Mouse (Mus musculus) intestine, embryonic 14.5 days (tissue): ENCODE results near the gene Rfxank. TPM values are rescaled to one million over a fixed set of nuclear protein-coding genes. Genes with fewer than 3 reads are reported as not detected.
A peak's percentile ranks its signal among the peaks of the same experiment; 100 is the strongest.

Experiments used
- ATAC-seq: fragments of 200-750 bp; cut with Nextera tagmentation; replicated peaks from 2 replicates; pipeline ENCODE4 v1.8.0; 2017; ENCODE audit warnings: low read depth, moderate number of reproducible peaks, moderate TSS enrichment, moderate library complexity; ENCODE audit not compliant: low FRiP score, low TSS enrichment
- DNase-seq: peaks from one replicate; pipeline ENCODE4 v3.0.0-alpha.2; 2018; ENCODE audit warnings: low spot score
- H3K27ac ChIP-seq: fragments of 300-500 bp; sonication (generic); 2 replicates; pipeline ENCODE4 v1.5.1; 2014; ENCODE audit warnings: low read depth, mild to moderate bottlenecking, control low read depth
- H3K27me3 ChIP-seq: fragments of 300-500 bp; sonication (generic); replicated peaks from 2 replicates; pipeline ENCODE4 v1.6.1; 2014; ENCODE audit warnings: low read length, control low read depth; ENCODE audit not compliant: control insufficient read depth, insufficient read depth
- H3K36me3 ChIP-seq: fragments of 300-500 bp; sonication (generic); 2 replicates; pipeline ENCODE4 v1.6.1; 2014; ENCODE audit warnings: low read length, control low read depth; ENCODE audit not compliant: control insufficient read depth, insufficient read depth
- H3K4me1 ChIP-seq: fragments of 300-500 bp; sonication (generic); replicated peaks from 2 replicates; pipeline ENCODE4 v1.6.1; 2014; ENCODE audit warnings: low read length, control low read depth, mixed read lengths; ENCODE audit not compliant: control insufficient read depth, insufficient read depth
- H3K4me2 ChIP-seq: fragments of 300-500 bp; sonication (generic); 2 replicates; pipeline ENCODE4 v1.6.1; 2014; ENCODE audit warnings: low read length
- H3K4me3 ChIP-seq: fragments of 300-500 bp; sonication (generic); 2 replicates; pipeline ENCODE4 v1.5.1; 2014; ENCODE audit warnings: low read depth, low read length, control low read depth, mixed read lengths
- H3K9ac ChIP-seq: fragments of 300-500 bp; sonication (generic); 2 replicates; pipeline ENCODE4 v1.6.1; 2014; ENCODE audit warnings: mild to moderate bottlenecking, low read length
- H3K9me3 ChIP-seq: fragments of 300-500 bp; sonication (generic); 2 replicates; pipeline ENCODE4 v1.6.1; 2016; ENCODE audit warnings: low read length, control low read depth; ENCODE audit not compliant: control insufficient read depth
- WGBS: fragments of 180-500 bp; shearing (Covaris S2); extraction: QIAGEN DNeasy Blood & Tissue Kit; methylation state at CpG from one replicate; pipeline ENCODE4 v1.1.7; 2014; 5-methylcytosine and 5-hydroxymethylcytosine counted together
- microRNA-seq: library from miRNA; unstranded; fragments of <30 nt; microRNA quantifications from one replicate; pipeline ENCODE4, GENCODE M21; 2016
- polyA plus RNA-seq: library from polyadenylated mRNA; unstranded; fragments of >200 nt; fragmentation: Nextera tagmentation; extraction: Ambion mirVana; gene quantifications from 2 replicates; pipeline ENCODE4 v1.2.1, GENCODE M21; 2014

The Rfxank gene
- polyA plus RNA-seq, 1 experiment from 2014 or later, result 11.6 TPM

- ATAC-seq (no peak), DNase-seq (no peak)
- H3K9me3 ChIP-seq, result no peaks in the 10 kb centered on the region
- peaks cover 7% of the 10 kb centered on the region; the same call in 1 of the 2 replicates for H3K4me1 ChIP-seq
- 6% methylated on average over 7 of the region's 7 CpGs for WGBS
- no peak overlapping the region for H3K27ac ChIP-seq
- no peak overlapping the region for H3K9ac ChIP-seq
- H3K27me3 ChIP-seq, result peaks cover 96% of the 10 kb centered on the region
- H3K4me3 ChIP-seq, result no peak overlapping the region
- no peak overlapping the region for H3K4me2 ChIP-seq
- no peaks in the 10 kb centered on the region for H3K36me3 ChIP-seq
Observed at GRCm38 (mm10) chr8:70087237-70087636, 51.7 kb downstream of the Rfxank start.

- H3K36me3 ChIP-seq, result no peaks in the 10 kb centered on the region
- H3K9me3 ChIP-seq, result no peaks in the 10 kb centered on the region
- DNase-seq (no peak), ATAC-seq (no peak)
- H3K27me3 ChIP-seq, result peaks cover 90% of the 10 kb centered on the region
- H3K27ac ChIP-seq, result no peak overlapping the region
- WGBS, result 58% methylated on average over 1 of the region's 1 CpGs
- peaks cover 7% of the 10 kb centered on the region; the same call in 1 of the 2 replicates for H3K4me1 ChIP-seq
- no peak overlapping the region for H3K4me3 ChIP-seq
- H3K9ac ChIP-seq, result no peak overlapping the region
- H3K4me2 ChIP-seq, result no peak overlapping the region
Observed at GRCm38 (mm10) chr8:70086151-70086550, 52.8 kb downstream of the Rfxank start.

- Histone ChIP-seq H3K27me3 (peaks cover 74% of the 10 kb centered on the region), H3K36me3 (no peaks in the 10 kb centered on the region), H3K9ac (no peak overlapping the region), H3K4me1 (peaks cover 7% of the 10 kb centered on the region; the same call in 1 of the 2 replicates), H3K4me2 (peak overlapping the region; percentile 52), H3K4me3 (peak overlapping the region; percentile 30), H3K27ac (no peak overlapping the region), H3K9me3 (no peaks in the 10 kb centered on the region)
- DNase-seq (peak; percentile 71), ATAC-seq (no peak)
- WGBS, result 2% methylated on average over 71 of the region's 71 CpGs
Observed at GRCm38 (mm10) chr8:70084191-70085065, 54.5 kb downstream of the Rfxank start.

GRCm38 (mm10) chr8:70083285-70083684 lies 55.7 kb downstream of the Rfxank start, which contains the start of gene Hapln4:
Gene Hapln4 (plus strand): TSS chr8:70083457.
- Histone ChIP-seq H3K27ac (no peak within 1 kb of the TSS), H3K36me3 (no peaks in the 10 kb centered on the region), H3K9me3 (no peaks in the 10 kb centered on the region), H3K4me1 (peaks cover 7% of the 10 kb centered on the region; the same call in 1 of the 2 replicates), H3K4me2 (peak within 1 kb of the TSS; percentile 52), H3K4me3 (peak within 1 kb of the TSS; percentile 30), H3K9ac (no peak within 1 kb of the TSS), H3K27me3 (peaks cover 63% of the 10 kb centered on the region)
- DNase-seq (peak; percentile 60), ATAC-seq (no peak)
- under 1% methylated on average over 26 of the region's 26 CpGs for WGBS

GRCm38 (mm10) chr8:70081976-70082375 lies 57.0 kb downstream of the Rfxank start:
- Histone ChIP-seq H3K4me3 (no peak overlapping the region), H3K36me3 (no peaks in the 10 kb centered on the region), H3K9ac (no peak overlapping the region), H3K9me3 (no peaks in the 10 kb centered on the region), H3K27me3 (peaks cover 50% of the 10 kb centered on the region), H3K4me2 (no peak overlapping the region), H3K4me1 (peaks cover 5% of the 10 kb centered on the region; the same call in 1 of the 2 replicates), H3K27ac (no peak overlapping the region)
- ATAC-seq, result no peak
- WGBS, result 75% methylated on average over 2 of the region's 2 CpGs
- no peak for DNase-seq

Small RNAs within 50 kb of the gene (microRNA-seq; reads per million reads assigned to microRNA genes)
- gene Mir7066, result not detected

Other genes starting within 250 kb of the Rfxank start
- 3.3 and 4.0 TPM in 2 replicates for gene Tssk6, start 237.0 kb downstream of the Rfxank start, polyA plus RNA-seq
- gene Ndufa13, start 236.6 kb downstream of the Rfxank start, polyA plus RNA-seq, result 215 and 222 TPM in 2 replicates
- gene Yjefn3, start 236.4 kb downstream of the Rfxank start, polyA plus RNA-seq, result 4.1 and 5.0 TPM in 2 replicates
- 51.9 and 57.4 TPM in 2 replicates for gene Gatad2a, start 142.8 kb downstream of the Rfxank start, polyA plus RNA-seq
- gene Mau2, start 96.4 kb downstream of the Rfxank start, polyA plus RNA-seq, result 46.9 and 54.5 TPM in 2 replicates
- 34.2 and 34.4 TPM in 2 replicates for gene Sugp1, start 96.3 kb downstream of the Rfxank start, polyA plus RNA-seq
- gene Tm6sf2, start 66.2 kb downstream of the Rfxank start, polyA plus RNA-seq, result 1.9 and 3.0 TPM in 2 replicates
- not detected in 2 replicates for gene Hapln4, start 55.7 kb downstream of the Rfxank start, polyA plus RNA-seq
- 1.9 TPM in 2 replicates for gene Ncan, start 18.3 kb downstream of the Rfxank start, polyA plus RNA-seq
- gene Nr2c2ap, start 7.8 kb downstream of the Rfxank start, polyA plus RNA-seq, result 29.5 and 29.9 TPM in 2 replicates
- gene Borcs8, start 345 bp upstream of the Rfxank start, polyA plus RNA-seq, result 49.2 and 50.8 TPM in 2 replicates
- 0.13 and 0.43 TPM in 2 replicates for gene Mef2b, start 557 bp upstream of the Rfxank start, polyA plus RNA-seq
- 44.1 and 50.8 TPM in 2 replicates for gene Tmem161a, start 33.2 kb upstream of the Rfxank start, polyA plus RNA-seq
- 3.9 and 4.0 TPM in 2 replicates for gene Slc25a42, start 73.2 kb upstream of the Rfxank start, polyA plus RNA-seq
- gene Sugp2, start 95.1 kb upstream of the Rfxank start, polyA plus RNA-seq, result 28.1 and 31.7 TPM in 2 replicates
- 24.4 and 25.8 TPM in 2 replicates for gene Armc6, start 95.3 kb upstream of the Rfxank start, polyA plus RNA-seq
- 33.5 and 34.7 TPM in 2 replicates for gene Homer3, start 143.7 kb upstream of the Rfxank start, polyA plus RNA-seq
- gene Ddx49, start 163.3 kb upstream of the Rfxank start, polyA plus RNA-seq, result 47.5 and 49.7 TPM in 2 replicates
- 331 and 336 TPM in 2 replicates for gene Cope, start 163.4 kb upstream of the Rfxank start, polyA plus RNA-seq
- 4.3 and 4.6 TPM in 2 replicates for gene Cers1, start 176.6 kb upstream of the Rfxank start, polyA plus RNA-seq
- 1.8 and 2.1 TPM in 2 replicates for gene Gdf1, start 190.7 kb upstream of the Rfxank start, polyA plus RNA-seq
- gene Upf1, start 214.1 kb upstream of the Rfxank start, polyA plus RNA-seq, result 16.6 and 19.4 TPM in 2 replicates
- 0.44 and 0.77 TPM in 2 replicates for gene Comp, start 234.4 kb upstream of the Rfxank start, polyA plus RNA-seq